40 mouse cellular contexts compared by ENCODE assay signal in genomic region chr3:92607392-92607791, GRCm38 (mm10). TPM values are rescaled to one million over a fixed set of nuclear protein-coding genes. Genes with fewer than 3 reads are reported as not detected.
"Had no signal": no experiment of that assay in that cellular context is flagged by ENCODE, and none has a peak within 500 bp of the region (broad histone marks: within the 10 kb centered on the region; RNA-seq: fewer than 3 reads in every experiment).

2210017I01Rik (minus strand) TSS chr3:92607492.

- H3K4me3 ChIP-seq: embryonic facial prominence, embryonic 10.5 days; embryonic facial prominence, embryonic 12.5 days; embryonic facial prominence, embryonic 13.5 days; embryonic facial prominence, embryonic 15.5 days; erythroblast, embryonic 14.5 days; forebrain, embryonic 10.5 days; forebrain, embryonic 12.5 days; forebrain, embryonic 13.5 days; forebrain, embryonic 15.5 days; gastrocnemius, adult 2 months; heart, adult 2 months had no signal

- H3K27me3 ChIP-seq: embryonic facial prominence, embryonic 12.5 days; embryonic facial prominence, embryonic 13.5 days; embryonic facial prominence, embryonic 15.5 days; forebrain, embryonic 12.5 days; forebrain, embryonic 13.5 days; forebrain, embryonic 15.5 days had no signal

- H3K9me3 ChIP-seq: embryonic facial prominence, embryonic 10.5 days; embryonic facial prominence, embryonic 12.5 days; embryonic facial prominence, embryonic 13.5 days; embryonic facial prominence, embryonic 15.5 days; forebrain, embryonic 10.5 days; forebrain, embryonic 12.5 days; forebrain, embryonic 13.5 days; forebrain, embryonic 15.5 days had no signal

- H3K4me1 ChIP-seq: embryonic facial prominence, embryonic 10.5 days; embryonic facial prominence, embryonic 12.5 days; embryonic facial prominence, embryonic 13.5 days; embryonic facial prominence, embryonic 15.5 days; forebrain, embryonic 10.5 days; forebrain, embryonic 12.5 days; forebrain, embryonic 13.5 days; forebrain, embryonic 15.5 days had no signal

- DNase-seq: cerebellum, adult 8-10 months; cerebellum, adult 9-10 months; cerebellum, adult 9-11 months; cerebellum, postnatal 10 days; cerebellum, postnatal 14 days; cerebellum, postnatal 25 days; cerebellum, postnatal 36 days; embryo, embryonic 11 days; forebrain, postnatal 0 days; gastrocnemius, adult 2 months; gastrocnemius, postnatal 10 days; gastrocnemius, postnatal 14 days; gastrocnemius, postnatal 25 days; gastrocnemius, postnatal 36 days; heart, adult 11 months; heart, adult 18-20 months; heart, adult 2 months had no signal

- H3K36me3 ChIP-seq: embryonic facial prominence, embryonic 10.5 days; embryonic facial prominence, embryonic 12.5 days; embryonic facial prominence, embryonic 13.5 days; embryonic facial prominence, embryonic 15.5 days; forebrain, embryonic 10.5 days; forebrain, embryonic 12.5 days; forebrain, embryonic 15.5 days had no signal

- H3K27ac ChIP-seq: embryonic facial prominence, embryonic 10.5 days; embryonic facial prominence, embryonic 12.5 days; embryonic facial prominence, embryonic 13.5 days; embryonic facial prominence, embryonic 15.5 days; forebrain, embryonic 10.5 days; forebrain, embryonic 12.5 days; forebrain, embryonic 13.5 days; forebrain, embryonic 15.5 days; gastrocnemius, adult 2 months; heart, adult 2 months had no signal

- ATAC-seq: forebrain, embryonic 13.5 days; forebrain, embryonic 14.5 days; forebrain, embryonic 15.5 days; forebrain, embryonic 16.5 days; forebrain, postnatal 0 days had no signal

- H3K9ac ChIP-seq: embryonic facial prominence, embryonic 12.5 days; embryonic facial prominence, embryonic 13.5 days; embryonic facial prominence, embryonic 15.5 days; forebrain, embryonic 12.5 days; forebrain, embryonic 13.5 days; forebrain, embryonic 15.5 days; forebrain, postnatal 0 days had no signal

- H3K4me2 ChIP-seq: embryonic facial prominence, embryonic 12.5 days; embryonic facial prominence, embryonic 13.5 days; embryonic facial prominence, embryonic 15.5 days; forebrain, embryonic 12.5 days; forebrain, embryonic 13.5 days; forebrain, embryonic 15.5 days had no signal

RNA-seq across cellular contexts. Expression of gene 2210017I01Rik, which starts in this region (rescaled TPM):
- total RNA-seq: common myeloid progenitor, adult 5-6 weeks; forebrain, postnatal 0 days; gastrocnemius, adult 18-20 months; gastrocnemius, adult 2 months; gastrocnemius, adult 8-10 months; gastrocnemius, postnatal 10 days; gastrocnemius, postnatal 14 days; gastrocnemius, postnatal 25 days; gastrocnemius, postnatal 36 days; gastrocnemius, postnatal 4 days; granulocyte monocyte progenitor cell, adult 5-6 weeks; heart, adult 18-20 months; heart, adult 2 months; heart, adult 8-10 months had no signal
- polyA plus RNA-seq: cortical plate, adult 2 months; embryonic facial prominence, embryonic 10.5 days; embryonic facial prominence, embryonic 11.5 days; embryonic facial prominence, embryonic 12.5 days; embryonic facial prominence, embryonic 13.5 days; embryonic facial prominence, embryonic 14.5 days; erythroblast, embryonic 14.5 days; forebrain, embryonic 10.5 days; forebrain, embryonic 11.5 days; forebrain, embryonic 12.5 days; forebrain, embryonic 13.5 days; forebrain, embryonic 14.5 days; forebrain, embryonic 15.5 days; forebrain, embryonic 16.5 days; forebrain, postnatal 0 days; frontal cortex, adult 2 months; gonadal fat pad, adult 2 months; heart, adult 2 months had no signal
